Mouse (Mus musculus): ENCODE data around the gene D10Wsu102e.

GRCm38 (mm10) chr10:83405711-83406110 lies 45.7 kb downstream of the D10Wsu102e start:
- no peak for TF ChIP-seq TAL1 (IDR thresholded peaks at IDR 0.05; ENCODE audit: low read length)
- no peak for TF ChIP-seq GATA1 (IDR thresholded peaks at IDR 0.05; ENCODE audit: low read length)
